Mouse (Mus musculus): Measurements from ENCODE around the gene Rai1. TPM values are rescaled to one million over a fixed set of nuclear protein-coding genes. Genes with fewer than 3 reads are reported as not detected.
A peak's percentile ranks its signal among the peaks of the same experiment; 100 is the strongest.

Gene Rai1
- polyA plus RNA-seq, 1 experiment from 2014 or later: 31.2 TPM

GRCm38 (mm10) chr11:60233235-60233634 is 128.4 kb downstream of the Rai1 start:
- H3K4me2 ChIP-seq (ENCODE audit: low read length): no peak overlapping the region
- no peaks in the 10 kb centered on the region for H3K27me3 ChIP-seq (replicated peaks; ENCODE audit: control insufficient read depth, insufficient read depth, low read length)
- no peaks in the 10 kb centered on the region for H3K9me3 ChIP-seq (ENCODE audit: control insufficient read depth, low read length)
- ATAC-seq (replicated peaks; ENCODE audit: low FRiP score, low TSS enrichment, low read depth) (no peak), DNase-seq (ENCODE audit: low spot score) (no peak)
- H3K9ac ChIP-seq (ENCODE audit: low read length): no peak overlapping the region
- peaks cover 7% of the 10 kb centered on the region; the same call in 1 of the 2 replicates for H3K4me1 ChIP-seq (replicated peaks; ENCODE audit: control insufficient read depth, insufficient read depth, low read length)
- H3K4me3 ChIP-seq (ENCODE audit: low read depth, low read length): no peak overlapping the region
- 78% methylated on average over 8 of the region's 8 CpGs for WGBS
- H3K27ac ChIP-seq (ENCODE audit: low read depth): no peak overlapping the region
- 0 out of 2 replicates have a peak, but pooled peaks cover 4% of the 10 kb centered on the region for H3K36me3 ChIP-seq (ENCODE audit: control insufficient read depth, insufficient read depth, low read length)

- DNase-seq (ENCODE audit: low spot score) (no peak), ATAC-seq (replicated peaks; ENCODE audit: low FRiP score, low TSS enrichment, low read depth) (no peak)
- Histone ChIP-seq H3K36me3 (ENCODE audit: control insufficient read depth, insufficient read depth, low read length) (peaks cover 6% of the 10 kb centered on the region; the same call in 1 of the 2 replicates), H3K27me3 (replicated peaks; ENCODE audit: control insufficient read depth, insufficient read depth, low read length) (no peaks in the 10 kb centered on the region), H3K4me2 (ENCODE audit: low read length) (no peak overlapping the region), H3K9me3 (ENCODE audit: control insufficient read depth, low read length) (no peaks in the 10 kb centered on the region), H3K9ac (ENCODE audit: low read length) (no peak overlapping the region), H3K27ac (ENCODE audit: low read depth) (no peak overlapping the region), H3K4me1 (replicated peaks; ENCODE audit: control insufficient read depth, insufficient read depth, low read length) (peaks cover 7% of the 10 kb centered on the region; the same call in 1 of the 2 replicates), H3K4me3 (ENCODE audit: low read depth, low read length) (no peak overlapping the region)
- 78% methylated on average over 5 of the region's 5 CpGs for WGBS
Measured at GRCm38 (mm10) chr11:60235351-60235750, 130.5 kb downstream of the Rai1 start.

- H3K9me3 ChIP-seq (ENCODE audit: control insufficient read depth, low read length): no peaks in the 10 kb centered on the region
- no peak for ATAC-seq (replicated peaks; ENCODE audit: low FRiP score, low TSS enrichment, low read depth)
- 69% methylated on average over 4 of the region's 4 CpGs for WGBS
- H3K9ac ChIP-seq (ENCODE audit: low read length): no peak overlapping the region
- H3K4me3 ChIP-seq (ENCODE audit: low read depth, low read length): no peak overlapping the region
- H3K27ac ChIP-seq (ENCODE audit: low read depth): no peak overlapping the region
- H3K4me2 ChIP-seq (ENCODE audit: low read length): no peak overlapping the region
- H3K4me1 ChIP-seq (replicated peaks; ENCODE audit: control insufficient read depth, insufficient read depth, low read length): no peaks in the 10 kb centered on the region
- DNase-seq (ENCODE audit: low spot score): no peak
- H3K27me3 ChIP-seq (replicated peaks; ENCODE audit: control insufficient read depth, insufficient read depth, low read length): no peaks in the 10 kb centered on the region
- H3K36me3 ChIP-seq (ENCODE audit: control insufficient read depth, insufficient read depth, low read length): peaks cover 28% of the 10 kb centered on the region
Measured at GRCm38 (mm10) chr11:60240509-60240908, 135.7 kb downstream of the Rai1 start.

DNA sequence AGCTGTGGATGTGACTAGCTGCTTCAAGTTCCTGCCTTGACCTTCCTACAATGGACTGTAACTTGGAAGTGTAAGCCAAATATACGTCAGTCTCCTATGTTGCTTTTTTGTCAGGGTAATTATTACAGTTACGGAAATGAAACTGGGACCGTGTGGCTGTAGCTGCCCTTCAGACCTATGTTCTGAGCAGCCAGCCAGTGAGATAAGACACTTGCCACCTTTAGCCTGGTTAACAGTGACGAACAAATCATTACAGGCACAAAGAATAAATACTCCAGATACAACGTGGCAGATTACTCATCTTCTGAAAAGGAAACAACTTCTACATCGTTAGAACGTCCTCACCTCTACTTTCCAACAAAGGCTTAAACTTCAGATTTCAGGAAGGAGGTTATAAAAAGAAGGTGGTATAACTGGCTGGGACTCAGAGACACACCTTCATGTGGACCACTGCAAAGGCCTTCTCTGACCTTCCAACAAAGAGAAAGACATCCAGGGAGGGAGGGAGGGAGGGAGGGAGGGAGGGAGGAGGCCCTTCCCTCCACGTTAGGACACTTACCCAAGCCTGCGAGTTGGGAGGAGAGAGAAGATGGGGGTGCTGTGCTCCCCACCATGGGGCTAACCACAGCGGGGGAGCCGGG is 139.8 kb downstream of the Rai1 start:
- no peak for ATAC-seq (replicated peaks; ENCODE audit: low FRiP score, low TSS enrichment, low read depth)
- H3K36me3 ChIP-seq (ENCODE audit: control insufficient read depth, insufficient read depth, low read length): peaks cover 30% of the 10 kb centered on the region
- 79% methylated on average over 11 of the region's 11 CpGs for WGBS

DNA sequence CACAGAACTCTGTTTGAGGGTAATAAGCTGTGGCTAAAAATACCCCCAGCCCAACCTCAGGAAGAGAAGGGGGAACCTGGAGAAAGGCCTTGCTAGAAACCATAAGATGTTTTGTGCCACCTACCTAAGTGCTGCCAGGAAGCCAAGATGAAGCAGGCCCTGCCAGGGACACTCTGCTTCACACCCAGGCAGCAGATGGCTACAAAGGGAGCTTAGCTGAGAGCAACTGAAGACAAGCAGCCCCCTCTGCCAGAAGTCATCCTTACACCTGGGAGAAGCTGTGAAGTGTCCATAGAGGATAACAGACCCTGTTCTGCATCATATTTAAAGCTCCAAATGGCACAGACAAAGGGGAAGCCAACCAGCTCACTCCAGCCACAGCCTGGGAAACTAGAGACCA is 141.3 kb downstream of the Rai1 start:
- no peak for ATAC-seq (replicated peaks; ENCODE audit: low FRiP score, low TSS enrichment, low read depth)
- Histone ChIP-seq H3K27ac (ENCODE audit: low read depth) (no peak overlapping the region), H3K27me3 (replicated peaks; ENCODE audit: control insufficient read depth, insufficient read depth, low read length) (no peaks in the 10 kb centered on the region), H3K9ac (ENCODE audit: low read length) (no peak overlapping the region), H3K36me3 (ENCODE audit: control insufficient read depth, insufficient read depth, low read length) (peaks cover 16% of the 10 kb centered on the region; the same call in 1 of the 2 replicates), H3K4me2 (ENCODE audit: low read length) (no peak overlapping the region), H3K9me3 (ENCODE audit: control insufficient read depth, low read length) (no peaks in the 10 kb centered on the region), H3K4me1 (replicated peaks; ENCODE audit: control insufficient read depth, insufficient read depth, low read length) (peaks cover 9% of the 10 kb centered on the region), H3K4me3 (ENCODE audit: low read depth, low read length) (no peak overlapping the region)
- DNase-seq (ENCODE audit: low spot score): no peak

More for the DNA sequence above, 139.8 kb downstream of the Rai1 start:
- no peaks in the 10 kb centered on the region for H3K9me3 ChIP-seq (ENCODE audit: control insufficient read depth, low read length)
- peaks cover 9% of the 10 kb centered on the region for H3K4me1 ChIP-seq (replicated peaks; ENCODE audit: control insufficient read depth, insufficient read depth, low read length)
- no peaks in the 10 kb centered on the region for H3K27me3 ChIP-seq (replicated peaks; ENCODE audit: control insufficient read depth, insufficient read depth, low read length)
- no peak overlapping the region for H3K4me3 ChIP-seq (ENCODE audit: low read depth, low read length)
- no peak for DNase-seq (ENCODE audit: low spot score)
- H3K27ac ChIP-seq (ENCODE audit: low read depth): no peak overlapping the region
- no peak overlapping the region for H3K9ac ChIP-seq (ENCODE audit: low read length)
- no peak overlapping the region for H3K4me2 ChIP-seq (ENCODE audit: low read length)

DNA sequence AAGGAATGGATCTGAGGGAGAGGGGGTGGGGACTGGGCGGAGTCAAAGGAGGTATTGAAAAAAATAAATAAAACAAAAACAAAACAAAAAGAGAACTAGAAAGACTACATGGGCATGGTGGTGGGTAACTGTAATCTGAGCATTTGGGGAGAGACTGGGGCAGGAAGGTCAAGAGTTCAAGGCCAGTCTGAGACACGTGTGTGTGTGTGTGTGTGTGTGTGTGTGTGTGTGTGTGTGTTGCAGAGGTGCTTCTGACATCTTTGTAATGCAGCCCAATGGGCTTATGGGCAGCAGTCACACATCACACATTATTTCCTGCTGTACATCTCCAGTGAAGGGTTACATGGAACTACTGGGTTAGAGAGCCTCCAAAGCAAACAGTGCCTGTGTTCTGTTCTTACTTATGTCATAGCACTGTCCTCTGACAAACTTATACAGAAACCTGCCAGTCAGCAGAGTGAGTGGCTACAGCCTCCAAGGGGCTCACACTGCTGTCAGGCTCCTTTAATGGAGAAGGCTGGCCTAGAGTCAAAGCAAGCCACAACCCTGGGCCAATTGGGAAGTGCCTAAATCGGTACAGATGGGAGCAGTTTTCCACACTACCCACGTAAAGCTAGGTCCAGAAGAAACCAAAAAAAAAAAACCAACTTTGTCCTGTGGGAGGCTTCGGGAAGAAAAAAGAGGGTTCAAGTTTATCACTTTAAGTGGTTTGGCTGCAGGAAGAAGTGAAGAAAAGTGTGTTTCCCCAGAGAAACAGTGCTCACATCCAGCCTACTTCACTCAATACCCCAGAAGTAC is 143.1 kb downstream of the Rai1 start:
- Histone ChIP-seq H3K27ac (ENCODE audit: low read depth) (peak overlapping the region; percentile 5; the same call in 1 of the 2 replicates), H3K9ac (ENCODE audit: low read length) (no peak overlapping the region), H3K4me2 (ENCODE audit: low read length) (no peak overlapping the region), H3K4me1 (replicated peaks; ENCODE audit: control insufficient read depth, insufficient read depth, low read length) (peaks cover 9% of the 10 kb centered on the region), H3K4me3 (ENCODE audit: low read depth, low read length) (no peak overlapping the region), H3K36me3 (ENCODE audit: control insufficient read depth, insufficient read depth, low read length) (0 out of 2 replicates have a peak, but pooled peaks cover 6% of the 10 kb centered on the region), H3K27me3 (replicated peaks; ENCODE audit: control insufficient read depth, insufficient read depth, low read length) (no peaks in the 10 kb centered on the region), H3K9me3 (ENCODE audit: control insufficient read depth, low read length) (no peaks in the 10 kb centered on the region)
- no peak for DNase-seq (ENCODE audit: low spot score)
- ATAC-seq (replicated peaks; ENCODE audit: low FRiP score, low TSS enrichment, low read depth): no peak
- 47% methylated on average over 5 of the region's 5 CpGs for WGBS

Small RNAs within 50 kb of the gene (microRNA-seq; reads per million reads assigned to microRNA genes)
- gene Mir6921: 0.34 reads per million
- not detected for gene Mir6922

Other genes starting within 250 kb of the Rai1 start
- 41.0 and 41.5 TPM in 2 replicates for gene Med9, start 156.8 kb upstream of the Rai1 start, polyA plus RNA-seq (2014; fragmentation: Nextera tagmentation; extraction: Ambion mirVana)
- gene Rasd1, start 140.1 kb upstream of the Rai1 start, polyA plus RNA-seq (2014; fragmentation: Nextera tagmentation; extraction: Ambion mirVana): 1.4 and 2.0 TPM in 2 replicates
- 9.1 and 12.5 TPM in 2 replicates for gene Pemt, start 58.5 kb upstream of the Rai1 start, polyA plus RNA-seq (2014; fragmentation: Nextera tagmentation; extraction: Ambion mirVana)
- 85.0 and 97.7 TPM in 2 replicates for gene Srebf1, start 117.6 kb downstream of the Rai1 start, polyA plus RNA-seq (2014; fragmentation: Nextera tagmentation; extraction: Ambion mirVana)
- gene Tom1l2, start 247.9 kb downstream of the Rai1 start, polyA plus RNA-seq (2014; fragmentation: Nextera tagmentation; extraction: Ambion mirVana): 16.3 and 19.4 TPM in 2 replicates
- 1.6 and 1.8 TPM in 2 replicates for gene Drc3, start 248.3 kb downstream of the Rai1 start, polyA plus RNA-seq (2014; fragmentation: Nextera tagmentation; extraction: Ambion mirVana)

All from intestine, embryonic 14.5 days (tissue).